Mouse (Mus musculus) urinary bladder, postnatal 4 days (tissue): ENCODE results near the gene Nr1i2.
"Not testable (repeated sequence)": the region's sequence is repeated elsewhere in the genome, so short reads cannot be mapped to it uniquely, and the experiment has no call there.

Source experiments
- DNase-seq, 2 experiments: peaks; one replicate each; pipeline ENCODE4 v3.0.0; 2021 to 2022; ENCODE audit warnings: low spot score in 2 of 2

Gene Nr1i2

DNA sequence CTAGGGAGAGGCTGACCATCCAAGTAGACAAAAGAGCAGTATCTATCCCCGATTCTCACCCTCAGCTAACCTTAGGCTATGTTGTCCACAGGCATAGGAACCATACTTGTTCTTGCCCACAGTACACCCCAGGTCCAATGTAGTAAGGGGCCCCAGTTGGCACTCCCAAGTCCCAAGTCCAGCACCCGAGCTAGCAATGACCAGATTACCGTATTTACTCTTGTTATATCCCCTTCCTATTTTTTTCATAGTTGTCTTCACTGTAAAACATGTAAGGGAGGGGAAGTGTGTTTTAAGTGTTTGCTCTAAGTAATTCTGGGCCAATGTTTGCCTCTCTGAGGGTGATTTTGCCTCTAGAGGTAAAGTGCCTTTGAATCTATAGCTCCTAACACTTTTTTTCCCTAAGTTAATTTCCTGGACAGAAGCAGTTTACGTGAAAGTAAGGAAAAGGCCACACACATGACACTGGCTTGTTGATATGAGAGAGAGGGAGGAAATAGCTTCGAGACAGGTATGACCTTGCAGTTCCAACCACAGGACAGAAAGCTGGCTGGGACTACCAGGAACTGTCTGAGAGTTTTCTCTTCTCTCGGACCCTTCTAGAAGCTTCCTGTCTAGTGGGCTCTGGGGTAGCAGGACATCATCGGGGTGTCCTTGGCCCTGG lies at the start of gene Nr1i2:
Gene Nr1i2 (minus strand): TSS at position 140 of the 664 bp plus-strand sequence.
- no peak for DNase-seq

DNA sequence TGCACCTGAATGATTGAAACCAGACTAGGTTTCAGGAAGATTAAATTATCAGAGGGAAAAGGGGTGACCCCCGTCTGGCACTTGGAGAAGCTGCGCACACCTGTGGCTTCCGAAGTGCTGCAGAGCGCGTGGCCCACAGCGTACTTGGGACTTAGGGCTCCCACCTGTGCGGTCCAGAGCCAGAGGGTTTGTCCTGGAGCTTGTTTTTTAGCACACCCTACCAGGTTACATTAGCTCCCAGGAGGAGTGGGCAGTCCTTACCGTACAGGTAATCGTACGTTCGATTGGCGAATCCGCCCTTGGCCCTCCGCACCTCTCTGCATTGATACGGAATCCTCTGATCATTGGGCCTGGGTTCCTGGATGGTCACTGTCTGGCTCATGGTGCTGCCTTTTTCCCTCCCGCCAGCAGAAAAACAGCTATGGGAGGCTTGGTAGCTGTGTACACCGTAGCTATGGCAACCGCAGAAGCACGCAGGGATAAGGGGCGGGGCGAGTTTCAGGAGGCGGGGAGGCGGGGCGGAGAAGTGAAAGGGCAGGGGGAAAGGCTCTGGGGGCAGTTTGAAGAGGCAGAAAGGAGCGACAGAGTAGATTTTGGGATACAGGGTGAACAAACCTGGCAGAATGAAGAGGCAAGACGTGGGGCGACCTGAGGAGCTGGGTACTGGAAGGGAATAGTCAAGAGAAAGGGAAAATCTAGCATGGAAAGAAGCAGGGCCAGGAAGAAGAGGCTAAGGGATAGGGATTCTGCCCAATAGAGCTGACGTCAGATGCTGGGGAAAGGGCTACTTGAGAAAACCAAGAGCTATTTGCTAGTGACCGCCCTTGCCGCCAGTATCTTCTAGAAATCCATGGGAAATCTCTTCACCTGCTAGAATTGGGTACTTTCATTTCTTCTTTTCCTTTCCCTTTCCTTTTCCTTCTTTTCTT lies 47.0 kb upstream of the Nr1i2 start, which contains the start of gene Maats1:
Gene Maats1 (minus strand): TSS at position 748 of the 929 bp plus-strand sequence.
- peak; percentile 67 to 88 for DNase-seq

DNA sequence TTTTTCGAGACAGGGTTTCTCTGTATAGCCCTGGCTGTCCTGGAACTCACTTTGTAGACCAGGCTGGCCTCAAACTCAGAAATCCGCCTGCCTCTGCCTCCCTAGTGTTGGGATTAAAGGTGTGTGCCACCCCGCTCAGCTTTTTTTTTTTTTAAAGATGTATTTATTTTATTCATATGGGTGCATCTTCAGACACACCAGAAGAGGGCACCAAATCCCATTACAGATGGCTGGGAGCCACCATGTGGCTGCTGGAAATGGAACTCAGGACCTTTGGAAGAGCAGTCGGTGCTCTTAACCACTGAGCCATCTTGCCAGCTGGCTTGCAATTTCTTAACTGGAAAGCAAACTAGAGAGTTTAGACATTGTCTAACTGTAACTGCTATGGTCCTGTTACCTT lies 43.5 kb upstream of the Nr1i2 start:
- not testable (repeated sequence) for DNase-seq

DNA sequence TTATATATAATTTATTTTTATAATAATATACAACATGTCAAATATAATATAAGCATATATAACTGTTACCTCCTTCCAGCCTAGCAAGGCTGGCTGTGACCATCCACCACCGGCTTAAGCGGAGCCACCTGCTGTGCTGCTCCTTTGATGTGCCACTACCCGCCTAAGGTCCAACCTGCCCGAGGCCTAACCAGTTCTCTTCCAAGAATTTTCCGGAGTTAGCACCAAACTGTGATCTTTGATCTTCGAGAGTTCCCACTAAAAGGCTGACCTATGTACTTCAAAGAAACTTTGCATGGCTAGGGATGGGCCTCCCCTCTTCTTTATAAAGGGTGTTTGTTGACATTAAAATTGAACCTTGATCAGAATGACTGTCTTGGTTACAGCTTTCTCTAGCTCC lies 39.8 kb upstream of the Nr1i2 start:
- DNase-seq = no peak

DNA sequence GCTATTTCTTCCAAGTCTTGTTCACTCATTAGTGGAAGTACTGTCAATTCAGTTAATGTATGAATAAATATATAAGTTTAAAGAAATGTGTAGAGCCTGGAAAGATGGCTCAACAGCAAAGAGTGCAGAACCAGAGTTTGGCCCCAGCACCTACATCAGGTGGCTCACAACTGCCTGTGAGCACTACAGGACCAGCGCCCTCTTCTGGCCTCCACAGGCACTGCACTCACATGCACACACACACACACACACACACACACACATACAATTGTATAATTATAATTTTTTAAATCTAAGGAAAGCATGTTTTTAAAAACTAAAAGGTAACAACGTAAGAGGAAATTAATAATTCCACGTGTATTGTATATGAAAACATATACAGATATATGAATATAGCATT lies 34.7 kb upstream of the Nr1i2 start:
- DNase-seq = no peak

DNA sequence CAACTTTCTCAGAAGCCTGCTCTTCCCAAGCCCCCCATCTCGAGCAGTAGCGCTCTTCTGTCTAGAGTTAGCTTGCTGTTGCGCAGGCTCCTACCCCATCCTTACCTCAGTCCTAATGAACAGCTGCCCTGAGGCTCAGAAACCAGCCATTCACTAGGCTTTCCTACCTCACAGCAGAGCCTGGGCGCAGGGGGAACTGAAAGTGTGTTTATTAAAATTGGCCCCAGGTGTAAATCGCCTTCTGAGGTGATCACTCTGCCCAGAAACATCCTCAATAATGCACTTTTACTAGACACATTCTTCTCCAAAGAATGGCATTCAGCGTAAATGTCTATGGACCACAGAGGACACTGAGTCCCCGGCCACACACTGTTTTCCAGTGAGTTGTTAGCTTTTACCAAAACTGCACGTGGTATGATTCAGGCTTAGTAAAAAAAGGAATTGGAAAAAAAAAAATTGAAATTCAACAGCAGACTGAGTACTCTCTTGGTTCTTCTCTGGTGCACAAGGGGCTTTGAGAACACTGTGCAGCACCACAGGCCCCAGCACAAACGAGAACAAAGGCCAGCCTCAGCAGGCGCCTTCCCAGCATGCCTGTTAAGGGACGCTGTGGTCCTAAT lies 32.3 kb upstream of the Nr1i2 start:
- no peak for DNase-seq

DNA sequence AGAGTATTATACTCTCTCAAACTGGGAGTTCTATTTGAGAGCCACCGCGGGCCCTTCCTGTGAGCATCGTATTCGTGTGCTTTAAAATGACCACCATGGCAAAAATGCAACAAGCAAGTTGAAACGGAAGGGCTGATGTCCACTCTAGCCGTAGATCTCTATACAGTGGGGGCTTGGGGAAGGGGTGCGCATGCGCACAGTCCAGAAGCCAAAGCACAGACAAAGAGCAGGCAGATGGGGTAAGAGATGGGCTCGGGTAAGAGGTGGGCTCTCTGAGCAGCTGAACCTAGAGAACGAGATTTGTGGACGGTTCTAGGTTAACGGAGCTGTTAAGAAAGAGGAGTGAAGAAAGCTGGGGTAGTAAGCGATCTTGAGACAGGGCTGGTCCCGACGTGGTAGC lies 29.7 kb upstream of the Nr1i2 start:
- DNase-seq = no peak

DNA sequence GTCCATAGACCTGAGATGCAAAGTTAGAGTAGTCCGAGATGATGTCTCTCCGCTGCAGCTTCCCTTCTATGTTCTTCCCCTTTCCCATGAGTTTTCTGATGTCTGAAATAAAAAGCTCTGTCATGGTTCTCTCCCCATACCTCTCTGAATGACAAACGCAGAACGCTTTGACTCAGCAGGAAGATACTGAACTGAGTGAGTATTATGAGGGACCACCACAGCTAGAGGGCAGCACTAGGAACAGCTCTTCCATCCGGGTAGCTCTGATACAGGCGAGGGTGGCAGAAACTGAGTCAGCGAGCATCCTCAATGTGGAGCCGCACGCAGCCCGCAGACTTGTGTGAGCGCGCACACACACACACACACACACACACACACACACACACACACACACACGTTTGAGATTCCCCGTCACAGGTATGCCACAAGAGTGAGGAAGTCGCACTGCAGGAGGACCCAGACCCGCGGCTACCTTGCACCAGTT lies 26.9 kb upstream of the Nr1i2 start:
- DNase-seq = no peak

DNA sequence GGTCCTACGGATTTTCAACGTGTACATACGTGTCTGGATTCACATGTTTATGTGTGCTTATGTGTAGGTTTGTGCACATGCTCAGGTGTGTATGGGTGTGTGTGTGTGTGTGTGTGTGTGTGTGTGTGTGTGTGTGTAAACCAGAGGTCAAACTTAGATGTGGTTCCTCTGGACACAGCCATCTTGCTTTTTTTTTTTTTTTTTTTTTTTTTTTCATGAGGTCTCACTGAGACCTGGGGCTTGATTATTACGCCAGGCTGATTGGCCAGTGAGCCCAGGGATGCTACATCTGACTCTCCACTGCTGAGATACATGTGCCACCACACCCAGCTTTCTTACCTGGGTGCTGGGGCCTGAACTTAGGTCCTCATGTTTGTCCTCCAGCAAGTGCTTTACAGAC lies 24.5 kb upstream of the Nr1i2 start:
- no peak for DNase-seq

DNA sequence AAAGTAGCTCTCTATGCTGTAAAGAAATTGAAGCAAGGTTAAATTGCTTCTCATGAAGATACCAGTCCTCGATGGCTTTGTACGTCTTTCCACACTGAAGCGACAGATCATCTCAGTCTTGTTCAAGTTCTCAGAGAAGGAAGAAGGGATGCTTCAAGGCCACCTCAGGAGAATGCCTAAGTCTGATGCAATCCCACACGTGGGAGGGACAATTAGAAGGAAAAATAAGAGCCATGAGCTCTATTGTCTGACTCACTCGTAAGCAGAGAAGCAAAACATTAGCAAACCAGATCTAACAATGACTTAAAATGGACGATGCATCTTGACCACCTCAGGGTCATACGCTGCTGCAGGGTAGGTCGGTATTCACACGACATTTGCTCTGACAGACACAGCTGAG lies 23.9 kb upstream of the Nr1i2 start:
- DNase-seq = no peak

DNA sequence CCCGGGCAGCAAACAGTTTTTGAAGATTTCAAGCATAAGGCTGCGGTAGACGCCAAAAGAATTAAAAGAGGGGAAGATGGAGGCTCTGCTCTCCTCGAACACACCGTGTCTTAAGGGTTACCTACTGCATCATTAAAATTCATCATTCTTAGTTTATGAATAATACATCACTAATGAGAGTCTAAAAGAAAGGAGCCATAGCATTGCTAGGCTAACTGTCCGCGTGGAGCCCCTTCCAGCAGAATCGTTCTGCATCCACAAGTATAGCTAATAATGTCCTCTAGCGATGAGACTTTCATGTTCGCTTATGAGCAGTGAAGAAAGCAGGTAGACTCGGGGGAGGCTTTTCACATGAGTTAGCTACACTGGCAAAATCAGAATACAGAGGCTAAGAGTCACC lies 13.6 kb upstream of the Nr1i2 start:
- no peak for DNase-seq

DNA sequence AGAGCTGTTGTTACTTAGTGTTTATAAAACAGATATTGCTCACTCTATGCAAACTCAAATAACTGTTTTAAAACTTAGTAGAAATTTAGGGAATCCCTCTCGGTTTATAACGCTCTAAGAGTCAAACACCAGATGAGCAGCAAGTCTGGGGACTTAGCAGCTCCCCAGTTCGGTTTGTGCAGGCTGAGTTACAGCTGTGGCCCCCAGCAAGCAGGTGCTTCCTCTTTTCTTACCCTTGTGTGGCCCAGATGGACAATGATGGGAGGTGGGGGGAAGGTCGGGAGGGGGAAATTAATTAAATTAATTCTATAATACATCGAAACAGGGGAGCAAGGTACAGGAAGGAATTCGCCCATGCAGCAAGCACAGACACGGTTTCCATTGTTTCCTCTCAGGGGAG lies 13.0 kb upstream of the Nr1i2 start:
- no peak for DNase-seq

DNA sequence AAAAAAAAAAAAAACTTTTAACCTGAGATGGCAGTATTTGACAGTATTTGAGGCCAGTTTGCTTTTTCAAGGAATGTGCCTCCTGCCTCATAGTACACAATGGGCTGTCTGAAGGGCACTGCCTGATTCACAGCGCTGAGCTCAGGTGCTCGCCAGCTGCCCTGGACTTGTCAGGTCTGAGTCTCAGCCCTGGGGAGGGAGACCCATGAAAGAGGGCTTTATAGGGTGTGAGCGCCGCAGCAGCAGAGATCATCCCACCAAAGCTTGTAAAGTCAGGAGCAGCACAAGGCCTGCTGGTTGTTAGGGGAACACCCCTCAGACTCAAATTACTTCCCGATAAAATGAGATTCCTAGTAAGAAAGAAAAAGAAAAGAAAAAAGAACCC lies 12.6 kb upstream of the Nr1i2 start:
- no peak for DNase-seq

DNA sequence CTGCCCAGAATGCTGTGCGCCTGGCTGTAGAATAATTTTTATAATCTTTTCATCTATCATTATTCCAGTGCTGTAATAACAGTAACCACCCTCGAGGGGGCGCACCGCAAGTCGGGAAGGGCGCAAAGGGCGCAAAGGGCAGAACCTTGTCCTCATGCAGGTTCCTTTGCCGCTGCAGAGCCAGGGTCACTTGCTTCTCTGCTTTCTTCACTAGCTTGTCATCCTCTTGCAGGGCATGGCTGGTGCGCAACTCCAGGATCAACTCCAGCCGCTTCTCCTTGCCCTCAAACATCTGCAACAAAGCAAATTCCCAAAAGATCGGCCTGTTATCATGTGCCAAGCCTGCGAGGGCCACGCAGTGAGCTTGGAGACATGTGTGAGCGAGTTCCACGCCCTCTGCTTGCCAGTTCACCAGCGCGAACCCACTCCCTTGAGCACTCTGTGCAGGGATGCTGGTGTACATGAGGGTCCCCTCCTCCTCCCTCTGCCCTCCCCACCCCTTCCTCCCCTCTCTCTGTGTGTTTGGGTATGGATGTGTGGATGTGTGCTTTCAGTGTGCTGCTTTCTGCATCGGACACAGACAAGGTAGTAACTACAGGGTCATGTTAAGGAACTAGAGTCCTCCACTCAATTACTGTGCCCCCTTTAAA lies 12.1 kb upstream of the Nr1i2 start:
- DNase-seq = no peak

DNA sequence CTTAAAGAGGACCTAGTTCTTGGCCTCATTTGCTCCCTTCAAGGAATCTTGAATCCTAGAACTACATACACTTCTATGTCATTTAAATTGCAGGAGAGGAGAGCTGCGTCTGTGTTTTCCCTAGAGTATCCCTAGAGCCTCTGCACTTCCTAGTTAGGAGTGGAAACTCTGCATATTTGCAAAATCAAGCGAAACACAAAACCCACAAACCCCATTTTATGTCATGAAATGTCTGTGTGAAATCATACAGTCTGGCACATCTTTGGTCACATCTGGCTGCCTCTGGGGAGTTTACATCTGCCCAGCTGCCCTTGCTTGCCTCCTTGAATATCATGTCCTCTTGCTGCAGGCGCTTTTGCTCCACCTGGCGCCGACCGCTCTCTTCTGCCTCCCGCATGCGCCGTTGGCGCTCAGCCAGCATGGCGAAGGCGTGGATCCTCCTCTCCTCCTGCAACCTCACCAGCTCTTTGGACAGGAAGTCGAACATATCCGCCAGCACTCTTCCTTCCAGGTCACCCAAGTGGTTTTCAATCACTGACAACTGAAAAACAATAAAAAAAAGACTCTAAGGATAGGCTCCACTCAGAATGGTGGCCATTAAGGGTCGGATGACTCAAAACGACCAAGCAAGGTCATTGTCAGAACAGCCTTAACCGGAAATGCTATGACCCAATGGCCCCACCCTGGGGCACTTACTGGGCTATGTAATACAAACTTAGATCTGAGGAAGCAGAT lies 10.0 kb upstream of the Nr1i2 start:
- no peak for DNase-seq

DNA sequence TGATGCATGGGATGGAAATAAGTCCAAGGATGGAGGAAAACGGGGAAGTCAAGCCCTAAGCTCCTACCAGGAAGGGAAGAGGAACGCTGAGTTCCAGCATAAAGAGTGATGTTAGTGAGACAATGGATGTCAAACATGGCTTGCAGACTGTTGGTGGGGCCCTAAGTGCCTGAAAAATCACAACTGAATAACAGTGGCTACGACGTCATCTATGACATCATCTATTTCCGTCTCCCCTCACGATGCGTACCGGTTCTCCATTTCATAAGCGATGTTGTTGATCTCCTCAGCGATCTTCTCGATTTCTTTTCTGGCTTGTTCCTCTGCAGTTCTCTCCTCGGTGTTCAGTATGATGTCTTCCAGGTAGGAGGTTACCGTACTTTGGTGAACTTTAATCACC lies 7.7 kb upstream of the Nr1i2 start:
- no peak for DNase-seq

DNA sequence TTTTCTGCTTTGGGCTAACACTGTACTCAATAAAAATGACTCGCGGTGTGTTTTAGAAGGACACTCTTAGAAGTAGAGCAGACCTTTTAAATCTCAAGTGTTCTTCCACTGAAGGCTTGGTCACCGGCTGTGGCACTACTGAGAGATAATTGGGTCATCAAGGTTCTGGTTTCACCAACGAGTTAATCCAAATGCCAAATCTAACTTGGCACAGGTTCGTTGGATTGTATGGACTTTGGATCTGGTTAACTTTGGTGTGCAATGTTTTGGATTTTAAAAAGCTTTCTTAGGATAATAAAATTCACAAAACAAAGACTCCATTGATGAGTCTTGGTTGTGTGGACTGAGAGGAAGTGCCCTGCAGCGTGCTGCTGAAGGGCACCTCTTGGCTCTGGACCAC lies 3.8 kb upstream of the Nr1i2 start:
- DNase-seq = no peak

DNA sequence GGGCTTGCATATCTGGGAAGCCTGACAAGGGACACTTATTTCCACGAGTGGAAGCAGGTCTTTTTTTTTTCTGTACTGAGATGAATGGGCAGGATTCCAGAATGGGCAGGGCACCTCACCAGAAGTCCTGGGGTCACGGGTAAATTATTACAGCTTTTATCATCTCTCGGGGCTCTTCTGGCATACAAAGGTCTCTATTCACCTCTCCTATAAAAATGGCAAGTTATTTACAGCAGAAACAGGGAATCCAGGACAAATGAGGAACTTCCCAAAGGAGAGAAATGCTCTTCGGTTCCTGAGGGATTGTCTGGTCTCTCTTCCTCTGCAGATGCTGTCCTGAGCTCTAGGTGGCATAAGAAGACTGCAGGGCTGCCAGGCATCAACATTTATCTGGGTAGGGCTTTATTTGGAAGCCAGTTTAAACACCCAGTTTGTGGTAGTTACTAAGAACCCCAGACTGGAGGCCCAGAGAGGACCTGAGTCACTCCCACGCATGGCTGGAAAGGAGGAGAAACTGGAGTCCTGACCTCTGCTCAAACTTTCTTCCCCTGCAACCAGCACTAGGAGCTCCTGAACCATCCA lies 816 bp upstream of the Nr1i2 start:
- no peak for DNase-seq

DNA sequence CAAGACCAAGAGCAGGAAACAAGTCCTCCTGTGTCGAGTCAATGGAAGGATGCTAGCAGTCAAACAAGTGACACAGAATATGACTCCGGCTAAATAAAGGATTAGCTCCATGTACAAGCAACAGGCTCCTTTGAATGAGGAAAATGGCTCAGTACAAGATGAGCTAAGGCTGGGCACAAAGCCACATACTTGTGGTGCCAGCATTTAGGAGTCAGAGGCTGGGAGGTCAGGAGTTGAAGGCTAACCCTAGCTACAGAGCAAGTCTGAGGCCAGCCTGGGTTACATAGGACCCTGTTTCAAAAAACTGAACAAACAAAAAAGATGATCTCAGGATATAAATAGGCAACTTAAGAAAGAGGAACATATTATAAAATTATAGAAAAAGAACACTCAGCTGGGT lies 4.5 kb downstream of the Nr1i2 start:
- no peak for DNase-seq

DNA sequence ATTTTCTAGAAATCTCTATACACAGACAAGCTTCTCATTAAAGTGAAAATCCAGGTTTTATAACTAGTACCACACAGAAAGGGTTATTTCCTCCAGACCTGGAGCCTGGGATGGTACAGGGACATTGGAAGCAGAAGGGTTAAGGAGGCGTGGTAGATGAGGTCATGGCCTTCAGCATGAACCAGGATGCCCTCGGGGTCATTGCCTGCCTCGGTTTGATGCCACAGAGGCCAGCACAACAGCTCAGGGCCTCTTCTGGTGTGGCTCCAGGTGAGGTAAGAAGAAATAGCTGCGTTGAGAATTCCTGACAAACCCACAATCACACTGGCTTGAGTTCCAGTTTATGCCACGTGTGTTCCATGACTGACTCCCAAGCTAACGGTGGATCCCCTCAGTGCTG lies 5.8 kb downstream of the Nr1i2 start:
- no peak for DNase-seq

DNA sequence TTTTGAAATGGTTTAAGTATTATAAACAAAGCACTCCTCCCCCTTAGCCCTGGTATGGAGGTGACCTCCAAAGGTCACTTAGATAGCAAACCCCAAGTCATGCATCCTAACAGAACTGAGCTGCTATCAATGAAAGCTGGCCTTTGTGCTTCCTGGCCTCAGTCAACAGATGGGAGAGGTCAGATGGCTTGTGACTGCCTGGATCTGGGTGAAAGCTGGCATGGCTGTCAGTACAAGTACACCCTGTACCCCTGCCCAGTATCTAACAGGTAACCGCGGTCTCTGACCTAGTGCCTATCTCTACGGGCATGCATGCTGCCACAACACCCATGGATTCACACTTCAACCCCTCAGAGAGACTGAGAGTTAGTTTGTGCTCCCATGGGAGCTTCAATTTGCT lies 6.9 kb downstream of the Nr1i2 start:
- no peak for DNase-seq
